Mouse (Mus musculus): ENCODE measurements around the gene Fez2.

Gene Fez2

GRCm38 (mm10) chr17:78417381-78418281 lies at the start of gene Fez2:
TSS of gene Fez2 (minus strand) at chr17:78418152.
- no peak for TF ChIP-seq GATA4 (IDR thresholded peaks at IDR 0.05; ENCODE audit: insufficient replicate concordance, low read length)

- TF ChIP-seq GATA4 (IDR thresholded peaks at IDR 0.05; ENCODE audit: insufficient replicate concordance, low read length): no peak
Measured at GRCm38 (mm10) chr17:78465500-78465899, 47.5 kb upstream of the Fez2 start.

- no peak for TF ChIP-seq GATA4 (IDR thresholded peaks at IDR 0.05; ENCODE audit: insufficient replicate concordance, low read length)
Measured at GRCm38 (mm10) chr17:78465071-78465470, 47.1 kb upstream of the Fez2 start.

- TF ChIP-seq GATA4 (IDR thresholded peaks at IDR 0.05; ENCODE audit: insufficient replicate concordance, low read length): no peak
Measured at GRCm38 (mm10) chr17:78460140-78460539, 42.2 kb upstream of the Fez2 start.

- no peak for TF ChIP-seq GATA4 (IDR thresholded peaks at IDR 0.05; ENCODE audit: insufficient replicate concordance, low read length)
Measured at GRCm38 (mm10) chr17:78455556-78455955, 37.6 kb upstream of the Fez2 start.

GRCm38 (mm10) chr17:78455114-78455513 lies 37.2 kb upstream of the Fez2 start:
- TF ChIP-seq GATA4 (IDR thresholded peaks at IDR 0.05; ENCODE audit: insufficient replicate concordance, low read length): no peak

GRCm38 (mm10) chr17:78454189-78454977 lies 36.4 kb upstream of the Fez2 start:
- TF ChIP-seq GATA4 (IDR thresholded peaks at IDR 0.05; ENCODE audit: insufficient replicate concordance, low read length): no peak

GRCm38 (mm10) chr17:78453529-78453928 lies 35.6 kb upstream of the Fez2 start:
- TF ChIP-seq GATA4 (IDR thresholded peaks at IDR 0.05; ENCODE audit: insufficient replicate concordance, low read length): no peak

- TF ChIP-seq GATA4 (IDR thresholded peaks at IDR 0.05; ENCODE audit: insufficient replicate concordance, low read length): no peak
Measured at GRCm38 (mm10) chr17:78451886-78452285, 33.9 kb upstream of the Fez2 start.

- peak; percentile 38; the same call in 1 of the 2 replicates for TF ChIP-seq GATA4 (IDR thresholded peaks at IDR 0.05; ENCODE audit: insufficient replicate concordance, low read length)
Measured at GRCm38 (mm10) chr17:78451332-78451793, 33.4 kb upstream of the Fez2 start.

GRCm38 (mm10) chr17:78449635-78450197 lies 31.8 kb upstream of the Fez2 start:
- no peak for TF ChIP-seq GATA4 (IDR thresholded peaks at IDR 0.05; ENCODE audit: insufficient replicate concordance, low read length)

- no peak for TF ChIP-seq GATA4 (IDR thresholded peaks at IDR 0.05; ENCODE audit: insufficient replicate concordance, low read length)
Measured at GRCm38 (mm10) chr17:78444826-78445225, 26.9 kb upstream of the Fez2 start.

GRCm38 (mm10) chr17:78440771-78441170 lies 22.8 kb upstream of the Fez2 start:
- no peak for TF ChIP-seq GATA4 (IDR thresholded peaks at IDR 0.05; ENCODE audit: insufficient replicate concordance, low read length)

- no peak for TF ChIP-seq GATA4 (IDR thresholded peaks at IDR 0.05; ENCODE audit: insufficient replicate concordance, low read length)
Measured at GRCm38 (mm10) chr17:78437161-78437560, 19.2 kb upstream of the Fez2 start.

GRCm38 (mm10) chr17:78435661-78436060 lies 17.7 kb upstream of the Fez2 start:
- no peak for TF ChIP-seq GATA4 (IDR thresholded peaks at IDR 0.05; ENCODE audit: insufficient replicate concordance, low read length)
